Mouse (Mus musculus) limb, embryonic 14.5 days (tissue): ENCODE data around the gene Ulk4. TPM values are rescaled to one million over a fixed set of nuclear protein-coding genes. Genes with fewer than 3 reads are reported as not detected.

Experiments used
- ATAC-seq: fragments of 200-750 bp; cut with Nextera tagmentation; 2 replicates; pipeline ENCODE4 v1.8.0; 2017; ENCODE audit warnings: low read depth, moderate number of reproducible peaks, moderate TSS enrichment; ENCODE audit not compliant: low FRiP score
- DNase-seq: peaks from one replicate; pipeline ENCODE4 v3.0.0-alpha.2; 2015; ENCODE audit warnings: low spot score
- H3K27ac ChIP-seq: fragments of 300-500 bp; sonication (generic); replicated peaks from 2 replicates; pipeline ENCODE4 v1.5.1; 2014; ENCODE audit warnings: low read depth, mild to moderate bottlenecking, low read length, moderate library complexity, mixed read lengths
- H3K27me3 ChIP-seq: fragments of 300-500 bp; sonication (generic); 2 replicates; pipeline ENCODE4 v1.6.1; 2014; ENCODE audit warnings: low read length, mixed read lengths; ENCODE audit not compliant: control insufficient read depth, insufficient read depth
- H3K36me3 ChIP-seq: fragments of 300-500 bp; sonication (generic); 2 replicates; pipeline ENCODE4 v1.6.1; 2014; ENCODE audit warnings: mild to moderate bottlenecking, low read length, moderate library complexity, mixed read lengths; ENCODE audit not compliant: control insufficient read depth, insufficient read depth
- H3K4me1 ChIP-seq: fragments of 300-500 bp; sonication (generic); 2 replicates; pipeline ENCODE4 v1.6.1; 2014; ENCODE audit warnings: antibody characterized with exemption, low read length, mixed read lengths; ENCODE audit not compliant: control insufficient read depth, insufficient read depth
- H3K4me2 ChIP-seq: fragments of 300-500 bp; sonication (generic); replicated peaks from 2 replicates; pipeline ENCODE4 v1.6.1; 2014; ENCODE audit warnings: low read depth, mild to moderate bottlenecking, low read length, moderate library complexity; ENCODE audit not compliant: severe bottlenecking
- H3K4me3 ChIP-seq: fragments of 300-500 bp; sonication (generic); replicated peaks from 2 replicates; pipeline ENCODE4 v1.5.1; 2014; ENCODE audit warnings: low read length
- H3K9ac ChIP-seq: fragments of 300-500 bp; sonication (generic); 2 replicates; pipeline ENCODE4 v1.6.1; 2014; ENCODE audit warnings: mild to moderate bottlenecking, low read depth, low read length, moderate library complexity; ENCODE audit not compliant: severe bottlenecking
- H3K9me3 ChIP-seq: fragments of 300-500 bp; sonication (generic); 2 replicates; pipeline ENCODE4 v1.6.1; 2016; ENCODE audit warnings: low read length; ENCODE audit not compliant: control insufficient read depth
- POLR2A ChIP-seq: fragments of 200-500 bp; IDR thresholded peaks from 2 replicates; pipeline ENCODE4 v1.8.0; 2012; ENCODE audit warnings: inconsistent platforms, mild to moderate bottlenecking, moderate library complexity, borderline replicate concordance; ENCODE audit not compliant: insufficient read depth, insufficient read length; ENCODE audit errors: extremely low read depth
- WGBS: fragments of 180-500 bp; shearing (Covaris S2); extraction: QIAGEN DNeasy Blood & Tissue Kit; methylation state at CpG from one replicate; pipeline ENCODE4 v1.1.7; 2014; 5-methylcytosine and 5-hydroxymethylcytosine counted together
- polyA plus RNA-seq, 2 experiments: library from polyadenylated mRNA; depleted of rRNA in 1 of 2; stranded (reverse) in 1 of 2; unstranded in 1 of 2; fragments of >200 nt; fragmentation: Nextera tagmentation in 1 of 2; extraction: Ambion mirVana in 1 of 2; gene quantifications; 2 replicates each; pipeline versions ENCODE4 v1.2.1 to v1.2.3; 2012 to 2014

Ulk4 gene
- polyA plus RNA-seq, 2 experiments: 6.4 to 123 TPM

GRCm38 (mm10) chr9:120986994-120987393, 290.0 kb downstream of the Ulk4 start:
- Histone ChIP-seq H3K27me3 (no peaks in the 10 kb centered on the region), H3K4me3 (no peak overlapping the region), H3K9ac (no peak overlapping the region), H3K36me3 (no peaks in the 10 kb centered on the region), H3K4me2 (no peak overlapping the region), H3K9me3 (no peaks in the 10 kb centered on the region), H3K27ac (no peak overlapping the region), H3K4me1 (peaks cover 7% of the 10 kb centered on the region; the same call in 1 of the 2 replicates)
- 71% methylated on average over 4 of the region's 4 CpGs for WGBS
- ATAC-seq (no peak), DNase-seq (no peak)
- TF ChIP-seq POLR2A: no peak

DNA sequence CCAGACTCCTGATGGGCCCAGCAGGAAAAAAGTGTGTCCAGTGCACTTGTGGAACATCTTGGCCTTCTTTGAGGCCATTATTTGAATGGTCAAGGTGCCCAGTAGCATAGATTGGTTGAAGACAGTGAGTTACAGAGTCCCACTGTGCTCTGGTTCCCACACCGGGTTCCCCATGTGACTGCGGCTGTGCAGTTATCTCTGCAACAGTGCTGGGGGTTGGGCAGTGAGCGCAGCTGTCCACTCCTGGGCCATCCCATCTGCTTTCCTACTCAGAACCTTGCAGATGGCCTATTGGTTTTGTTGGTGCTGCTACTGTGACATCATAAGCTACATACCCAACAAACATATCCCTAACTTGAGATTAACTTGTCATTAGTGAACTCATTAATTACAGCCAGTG, 290.7 kb downstream of the Ulk4 start:
- H3K9ac ChIP-seq: no peak overlapping the region
- H3K36me3 ChIP-seq: no peaks in the 10 kb centered on the region
- H3K9me3 ChIP-seq: no peaks in the 10 kb centered on the region
- TF ChIP-seq POLR2A: no peak
- DNase-seq (no peak), ATAC-seq (no peak)
- WGBS: 96% methylated on average over 3 of the region's 3 CpGs
- H3K4me1 ChIP-seq: peaks cover 7% of the 10 kb centered on the region; the same call in 1 of the 2 replicates
- H3K4me2 ChIP-seq: no peak overlapping the region
- H3K27ac ChIP-seq: no peak overlapping the region
- H3K27me3 ChIP-seq: no peaks in the 10 kb centered on the region
- no peak overlapping the region for H3K4me3 ChIP-seq

DNA sequence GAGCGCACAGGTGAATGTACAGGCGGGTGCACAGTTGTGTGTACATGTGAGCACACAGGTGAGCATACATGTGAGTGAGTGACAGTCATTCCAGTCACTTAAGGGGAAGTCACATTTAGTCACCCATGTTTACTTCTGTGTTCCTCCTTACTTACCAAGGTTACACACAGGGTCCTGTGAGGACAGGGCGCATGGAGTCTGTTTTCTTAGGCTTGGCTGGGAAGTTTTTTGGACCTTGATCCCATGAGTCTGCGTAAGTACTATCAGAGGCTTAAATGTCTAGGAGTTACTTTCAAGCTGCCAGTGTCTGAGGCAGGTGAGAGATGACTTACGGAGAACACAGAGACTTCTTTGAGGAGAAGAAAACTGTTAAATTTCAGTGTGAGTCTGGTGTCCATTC, 291.5 kb downstream of the Ulk4 start:
- Histone ChIP-seq H3K4me3 (no peak overlapping the region), H3K4me2 (no peak overlapping the region), H3K9ac (no peak overlapping the region), H3K9me3 (no peaks in the 10 kb centered on the region), H3K27ac (no peak overlapping the region), H3K36me3 (no peaks in the 10 kb centered on the region), H3K4me1 (peaks cover 7% of the 10 kb centered on the region; the same call in 1 of the 2 replicates), H3K27me3 (no peaks in the 10 kb centered on the region)
- no peak for ATAC-seq
- no peak for TF ChIP-seq POLR2A
- WGBS: 95% methylated on average over 5 of the region's 5 CpGs
- DNase-seq: no peak

DNA sequence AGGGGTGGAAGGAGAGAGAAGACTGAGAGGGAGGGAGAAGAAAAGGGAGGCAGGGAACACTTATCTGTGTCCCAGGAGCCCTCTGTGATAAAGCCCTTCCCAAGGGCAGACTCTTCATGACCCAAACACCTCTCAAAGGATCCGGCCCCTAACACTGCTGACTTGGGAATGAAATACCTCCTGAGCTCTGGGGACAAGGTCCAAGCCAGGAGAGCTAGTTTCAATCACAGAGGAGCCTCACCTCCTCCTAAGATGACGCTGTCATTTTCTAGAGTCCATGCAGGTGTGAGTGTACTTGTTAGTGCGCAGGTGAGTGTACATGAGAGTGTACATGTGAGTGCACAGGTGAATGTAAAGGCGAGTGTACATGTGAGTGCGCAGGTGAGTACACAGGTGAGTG, 292.0 kb downstream of the Ulk4 start:
- DNase-seq (no peak), ATAC-seq (no peak)
- 98% methylated on average over 5 of the region's 5 CpGs for WGBS
- H3K4me2 ChIP-seq: no peak overlapping the region
- H3K9me3 ChIP-seq: no peaks in the 10 kb centered on the region
- no peak overlapping the region for H3K9ac ChIP-seq
- H3K4me1 ChIP-seq: peaks cover 7% of the 10 kb centered on the region; the same call in 1 of the 2 replicates
- H3K27ac ChIP-seq: no peak overlapping the region
- no peaks in the 10 kb centered on the region for H3K36me3 ChIP-seq
- no peak overlapping the region for H3K4me3 ChIP-seq
- no peaks in the 10 kb centered on the region for H3K27me3 ChIP-seq
- TF ChIP-seq POLR2A: no peak

DNA sequence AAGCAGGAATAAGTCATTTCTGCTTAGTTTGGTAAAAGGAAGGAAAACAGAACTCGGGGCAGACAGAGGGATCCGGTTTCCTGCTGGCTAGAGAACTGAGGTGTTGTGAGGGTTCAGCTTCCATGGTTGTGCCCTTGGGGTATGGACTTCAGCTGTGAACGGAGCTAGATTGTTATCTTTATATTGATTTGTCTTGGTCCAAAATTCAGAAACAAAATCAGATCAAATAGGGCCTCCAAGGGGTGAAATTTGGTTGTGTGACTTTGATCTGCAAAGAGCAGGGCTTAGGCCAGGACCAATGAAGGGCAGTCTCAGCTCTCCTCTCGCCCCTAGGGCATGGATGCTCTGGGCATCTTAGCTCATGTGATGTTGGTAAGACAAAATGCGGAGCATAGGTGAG, 292.5 kb downstream of the Ulk4 start:
- WGBS: 60% methylated on average over 5 of the region's 5 CpGs

GRCm38 (mm10) chr9:120983849-120984248, 293.1 kb downstream of the Ulk4 start:
- WGBS: 86% methylated on average over 8 of the region's 8 CpGs
- TF ChIP-seq POLR2A: no peak
- no peak for DNase-seq
- H3K9ac ChIP-seq: no peak overlapping the region
- no peak for ATAC-seq
- H3K4me2 ChIP-seq: no peak overlapping the region
- peaks cover 7% of the 10 kb centered on the region; the same call in 1 of the 2 replicates for H3K4me1 ChIP-seq
- H3K27me3 ChIP-seq: no peaks in the 10 kb centered on the region
- H3K27ac ChIP-seq: no peak overlapping the region
- H3K9me3 ChIP-seq: no peaks in the 10 kb centered on the region
- no peak overlapping the region for H3K4me3 ChIP-seq
- no peaks in the 10 kb centered on the region for H3K36me3 ChIP-seq

More for the DNA sequence above, 292.5 kb downstream of the Ulk4 start:
- no peak for DNase-seq
- no peak for ATAC-seq
- Histone ChIP-seq H3K4me2 (no peak overlapping the region), H3K36me3 (no peaks in the 10 kb centered on the region), H3K4me3 (no peak overlapping the region), H3K27ac (no peak overlapping the region), H3K9ac (no peak overlapping the region), H3K27me3 (no peaks in the 10 kb centered on the region), H3K4me1 (peaks cover 7% of the 10 kb centered on the region; the same call in 1 of the 2 replicates), H3K9me3 (no peaks in the 10 kb centered on the region)
- TF ChIP-seq POLR2A: no peak
